Mouse (Mus musculus) intestine, embryonic 16.5 days (tissue): Measurements from ENCODE around the gene Olfr652. TPM values are rescaled to one million over a fixed set of nuclear protein-coding genes. Genes with fewer than 3 reads are reported as not detected.

Experiments
- ATAC-seq: fragments of 200-750 bp; cut with Nextera tagmentation; 2 replicates; pipeline ENCODE4 v1.8.0; 2017; ENCODE audit warnings: moderate TSS enrichment, moderate library complexity
- H3K27ac ChIP-seq: fragments of 300-500 bp; sonication (generic); 2 replicates; pipeline ENCODE4 v1.5.1; 2014; ENCODE audit warnings: mild to moderate bottlenecking, low read length
- H3K27me3 ChIP-seq: fragments of 300-500 bp; sonication (generic); replicated peaks from 2 replicates; pipeline ENCODE4 v1.6.1; 2014; ENCODE audit warnings: low read length, control low read depth, mixed read lengths; ENCODE audit not compliant: control insufficient read depth, insufficient read depth
- H3K36me3 ChIP-seq: fragments of 300-500 bp; sonication (generic); 2 replicates; pipeline ENCODE4 v1.6.1; 2014; ENCODE audit warnings: low read length, control low read depth; ENCODE audit not compliant: control insufficient read depth, insufficient read depth
- H3K4me1 ChIP-seq: fragments of 300-500 bp; sonication (generic); 2 replicates; pipeline ENCODE4 v1.6.1; 2014; ENCODE audit warnings: low read length, control low read depth, mixed read lengths; ENCODE audit not compliant: control insufficient read depth, insufficient read depth
- H3K4me2 ChIP-seq: fragments of 300-500 bp; sonication (generic); 2 replicates; pipeline ENCODE4 v1.6.1; 2014; ENCODE audit warnings: low read depth, low read length, control low read depth
- H3K4me3 ChIP-seq: fragments of 300-500 bp; sonication (generic); 2 replicates; pipeline ENCODE4 v1.5.1; 2014; ENCODE audit warnings: mild to moderate bottlenecking, low read length
- H3K9ac ChIP-seq: fragments of 300-500 bp; sonication (generic); 2 replicates; pipeline ENCODE4 v1.6.1; 2014; ENCODE audit warnings: low read depth, low read length
- H3K9me3 ChIP-seq: fragments of 300-500 bp; sonication (generic); 2 replicates; pipeline ENCODE4 v1.6.1; 2016; ENCODE audit warnings: low read length, control low read depth; ENCODE audit not compliant: control insufficient read depth
- WGBS: fragments of 180-500 bp; shearing (Covaris S2); extraction: QIAGEN DNeasy Blood & Tissue Kit; methylation state at CpG from one replicate; pipeline ENCODE4 v1.1.7; 2014; 5-methylcytosine and 5-hydroxymethylcytosine counted together
- polyA plus RNA-seq: library from polyadenylated mRNA; unstranded; fragments of >200 nt; fragmentation: Nextera tagmentation; extraction: Ambion mirVana; gene quantifications from 2 replicates; pipeline ENCODE4 v1.2.1, GENCODE M21; 2015

The Olfr652 gene
- polyA plus RNA-seq: not detected in 2 replicates

DNA sequence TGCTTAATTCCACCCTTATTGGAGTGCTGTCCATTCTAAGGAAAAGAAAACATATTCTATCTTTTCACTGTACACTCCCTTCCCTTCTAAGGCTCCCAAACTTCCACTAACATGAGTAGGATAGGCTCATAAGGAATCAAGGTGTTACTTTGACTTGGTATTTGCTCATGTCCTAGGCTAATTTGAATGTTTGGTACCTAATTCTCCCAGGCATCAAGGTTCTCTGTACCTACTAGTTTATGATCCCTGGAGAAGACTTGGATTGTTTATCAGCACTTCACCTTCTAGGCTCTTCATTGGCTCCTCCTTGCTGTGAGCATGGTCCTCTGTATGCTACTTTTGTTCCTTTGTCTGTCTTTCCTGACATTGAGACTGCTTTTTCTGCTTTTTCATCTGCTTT, at the start of gene Olfr652:
TSS of gene Olfr652 (plus strand) at position 301 of the 400 bp plus-strand sequence.
- no peak within 1 kb of the TSS for H3K4me2 ChIP-seq
- H3K9me3 ChIP-seq: no peaks in the 10 kb centered on the region
- H3K36me3 ChIP-seq: no peaks in the 10 kb centered on the region
- H3K27me3 ChIP-seq: no peaks in the 10 kb centered on the region
- no peak within 1 kb of the TSS for H3K9ac ChIP-seq
- H3K4me3 ChIP-seq: no peak within 1 kb of the TSS
- H3K27ac ChIP-seq: no peak within 1 kb of the TSS
- ATAC-seq: no peak
- no peaks in the 10 kb centered on the region for H3K4me1 ChIP-seq

DNA sequence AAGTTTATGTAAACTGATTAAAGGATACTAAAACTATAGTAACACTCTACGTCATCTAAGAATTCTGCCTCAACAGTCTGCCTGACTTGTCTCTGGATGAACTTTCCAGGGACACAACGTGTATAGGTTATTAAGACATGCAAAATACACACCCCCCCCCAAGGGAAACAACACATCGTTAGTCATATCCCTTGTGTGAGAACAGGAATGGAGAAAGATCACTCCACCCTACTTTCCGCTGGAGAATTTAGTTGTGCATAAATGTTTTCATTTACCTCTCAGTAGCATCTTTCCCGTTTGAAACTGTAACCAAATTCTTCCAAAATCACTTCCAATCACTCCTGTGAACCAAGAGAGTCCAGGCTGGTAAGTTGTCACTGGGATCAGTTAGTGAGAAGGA, 10.9 kb upstream of the Olfr652 start, which contains the start of gene Olfr651:
TSS of gene Olfr651 (plus strand) at position 301 of the 400 bp plus-strand sequence.
- H3K4me3 ChIP-seq: no peak within 1 kb of the TSS

DNA sequence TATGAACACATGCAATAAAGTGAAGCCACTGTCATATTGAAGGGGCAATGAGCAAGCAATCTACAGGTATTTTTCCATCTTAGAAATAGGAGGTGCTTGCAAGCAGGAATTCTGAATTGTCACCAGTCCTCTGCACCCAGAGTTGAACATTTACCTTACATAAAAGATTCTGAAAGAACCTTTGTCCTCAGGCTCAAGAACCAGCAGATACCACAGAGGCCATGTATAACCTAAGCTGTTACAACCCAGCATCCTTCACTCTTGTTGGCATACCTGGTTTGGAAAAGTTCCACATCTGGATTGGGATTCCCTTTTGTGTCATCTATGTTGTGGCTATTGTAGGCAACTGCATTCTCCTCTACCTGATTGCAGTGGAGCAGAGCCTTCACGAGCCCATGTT, 8.0 kb upstream of the Olfr652 start:
- H3K36me3 ChIP-seq: no peaks in the 10 kb centered on the region
- WGBS: 65% methylated on average over 1 of the region's 1 CpGs
- H3K4me1 ChIP-seq: no peaks in the 10 kb centered on the region
- no peaks in the 10 kb centered on the region for H3K9me3 ChIP-seq
- peak; percentile 74; the same call in 1 of the 2 replicates for ATAC-seq
- no peaks in the 10 kb centered on the region for H3K27me3 ChIP-seq
- no peak overlapping the region for H3K9ac ChIP-seq
- no peak overlapping the region for H3K4me3 ChIP-seq
- no peak overlapping the region for H3K27ac ChIP-seq
- H3K4me2 ChIP-seq: no peak overlapping the region

More for the DNA sequence above, 10.9 kb upstream of the Olfr652 start, which contains the start of gene Olfr651:
- ATAC-seq: no peak
- no peak within 1 kb of the TSS for H3K4me2 ChIP-seq
- no peak within 1 kb of the TSS for H3K27ac ChIP-seq
- 68% methylated on average over 5 of the region's 5 CpGs for WGBS
- H3K9me3 ChIP-seq: no peaks in the 10 kb centered on the region
- no peaks in the 10 kb centered on the region for H3K4me1 ChIP-seq
- H3K36me3 ChIP-seq: no peaks in the 10 kb centered on the region
- no peaks in the 10 kb centered on the region for H3K27me3 ChIP-seq
- H3K9ac ChIP-seq: no peak within 1 kb of the TSS

DNA sequence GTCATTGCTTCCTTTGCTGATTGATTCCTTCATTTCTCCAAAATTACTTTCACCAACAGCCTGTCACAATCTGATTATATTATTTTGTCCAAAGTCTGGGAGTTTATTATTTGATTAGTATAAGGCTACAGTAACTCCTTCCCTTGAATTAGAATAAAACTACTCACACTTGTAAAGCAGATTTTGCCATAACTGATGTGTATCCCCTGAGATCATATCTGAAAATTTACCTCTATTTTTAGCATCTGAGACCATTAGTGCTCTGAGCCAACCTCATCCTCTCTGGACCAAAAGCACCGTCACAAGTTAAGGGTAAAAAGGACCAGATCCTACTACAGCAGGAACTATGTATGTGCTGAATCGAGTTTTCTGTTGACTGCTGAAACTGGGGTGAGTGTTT, 16.3 kb downstream of the Olfr652 start, which contains the start of gene Olfr653:
TSS of gene Olfr653 (plus strand) at position 301 of the 400 bp plus-strand sequence.
- Histone ChIP-seq H3K27me3 (no peaks in the 10 kb centered on the region), H3K4me2 (no peak within 1 kb of the TSS), H3K4me1 (no peaks in the 10 kb centered on the region), H3K27ac (no peak within 1 kb of the TSS), H3K36me3 (no peaks in the 10 kb centered on the region), H3K9ac (no peak within 1 kb of the TSS), H3K9me3 (no peaks in the 10 kb centered on the region), H3K4me3 (no peak within 1 kb of the TSS)
- ATAC-seq: no peak
- 60% methylated on average over 2 of the region's 2 CpGs for WGBS

DNA sequence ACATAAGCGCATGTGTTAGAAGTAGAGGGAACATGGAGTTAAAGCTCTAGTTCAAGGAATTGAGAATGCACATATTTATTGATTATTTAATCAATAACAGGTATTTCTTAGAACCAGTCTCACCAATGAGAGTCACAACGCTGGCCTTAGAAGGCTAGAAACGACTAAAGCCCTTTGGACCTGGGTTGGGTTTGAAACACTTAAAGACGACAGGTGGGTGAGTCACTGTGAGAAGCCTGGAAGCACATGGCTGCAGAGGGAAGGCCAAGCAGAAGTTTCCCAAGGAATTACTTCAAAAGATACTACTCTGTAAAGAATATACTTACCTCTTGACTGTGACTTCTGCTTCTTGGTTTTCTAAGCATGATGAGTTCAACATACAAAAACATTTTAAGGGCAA, 20.1 kb downstream of the Olfr652 start:
- WGBS: 77% methylated on average over 4 of the region's 4 CpGs
- H3K9ac ChIP-seq: no peak overlapping the region
- no peaks in the 10 kb centered on the region for H3K36me3 ChIP-seq
- H3K9me3 ChIP-seq: no peaks in the 10 kb centered on the region
- no peak overlapping the region for H3K27ac ChIP-seq
- no peaks in the 10 kb centered on the region for H3K4me1 ChIP-seq
- no peak overlapping the region for H3K4me2 ChIP-seq
- no peaks in the 10 kb centered on the region for H3K27me3 ChIP-seq
- ATAC-seq: peak; percentile 92
- no peak overlapping the region for H3K4me3 ChIP-seq

DNA sequence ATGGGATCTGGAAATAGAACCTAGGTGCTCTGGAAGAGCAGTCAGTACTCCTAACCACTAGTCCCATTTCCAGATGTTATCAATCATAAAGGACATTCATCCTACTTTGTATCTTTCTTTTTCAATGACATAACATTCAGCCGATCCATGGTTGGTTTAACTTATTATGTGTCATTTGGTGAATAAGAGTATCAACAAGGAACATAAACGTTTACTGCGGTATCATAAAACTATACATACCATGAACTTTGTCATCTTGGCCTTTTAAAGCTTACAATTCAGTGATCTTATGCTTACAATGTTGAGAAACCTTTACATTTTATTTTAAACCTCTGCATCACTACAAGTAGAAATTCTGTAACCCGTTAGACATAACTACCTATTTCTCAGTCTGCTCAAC, 20.7 kb downstream of the Olfr652 start:
- Histone ChIP-seq H3K36me3 (no peaks in the 10 kb centered on the region), H3K9me3 (no peaks in the 10 kb centered on the region), H3K4me2 (no peak overlapping the region), H3K4me1 (no peaks in the 10 kb centered on the region), H3K9ac (no peak overlapping the region), H3K27me3 (no peaks in the 10 kb centered on the region), H3K4me3 (no peak overlapping the region), H3K27ac (no peak overlapping the region)
- peak; percentile 83 for ATAC-seq
- WGBS: 64% methylated on average over 4 of the region's 4 CpGs

DNA sequence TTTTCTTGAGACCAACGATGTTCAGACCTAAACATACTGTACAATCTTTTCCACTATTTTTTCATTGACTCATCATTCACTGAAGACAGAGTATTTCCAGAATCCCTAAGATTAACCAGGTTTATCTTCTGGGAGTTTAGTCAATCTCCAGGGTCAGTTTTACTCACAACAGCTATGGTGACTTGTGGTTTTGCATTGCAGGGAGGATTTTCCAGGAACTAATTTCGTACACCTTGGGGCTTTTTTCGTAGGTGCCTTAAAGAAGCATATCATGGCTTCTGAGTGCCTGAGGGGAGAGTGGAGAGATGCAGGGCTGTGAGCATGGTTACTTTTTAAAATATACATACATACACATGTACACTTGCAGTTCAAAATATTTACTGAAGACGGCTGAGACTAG, 26.0 kb downstream of the Olfr652 start, which contains the start of gene Olfr654:
TSS of gene Olfr654 (plus strand) at position 301 of the 400 bp plus-strand sequence.
- Histone ChIP-seq H3K4me2 (no peak within 1 kb of the TSS), H3K4me1 (no peaks in the 10 kb centered on the region), H3K9ac (no peak within 1 kb of the TSS), H3K9me3 (no peaks in the 10 kb centered on the region), H3K36me3 (no peaks in the 10 kb centered on the region), H3K27me3 (no peaks in the 10 kb centered on the region), H3K4me3 (no peak within 1 kb of the TSS), H3K27ac (no peak within 1 kb of the TSS)
- ATAC-seq: no peak
- 74% methylated on average over 4 of the region's 4 CpGs for whole genome bisulfite sequencing

DNA sequence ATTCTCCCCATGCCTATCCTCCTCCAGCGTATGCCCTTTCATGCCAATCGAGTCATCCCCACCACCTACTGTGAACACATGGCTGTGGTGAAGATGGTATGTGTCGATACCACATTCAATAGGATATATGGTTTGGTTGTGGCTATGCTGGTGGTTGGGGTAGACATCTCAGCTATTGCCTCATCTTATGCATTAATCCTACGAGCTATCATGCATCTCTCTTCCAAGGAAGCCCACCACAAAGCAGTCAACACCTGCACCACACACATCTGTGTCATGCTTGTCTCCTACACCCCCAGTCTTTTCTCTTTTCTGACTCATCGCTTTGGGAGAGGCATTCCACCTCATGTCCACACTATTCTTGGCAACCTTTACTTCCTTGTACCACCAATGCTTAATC, 27.6 kb downstream of the Olfr652 start:
- Histone ChIP-seq H3K4me1 (no peaks in the 10 kb centered on the region), H3K36me3 (no peaks in the 10 kb centered on the region), H3K9ac (no peak overlapping the region), H3K27me3 (no peaks in the 10 kb centered on the region), H3K27ac (no peak overlapping the region), H3K9me3 (no peaks in the 10 kb centered on the region), H3K4me2 (no peak overlapping the region), H3K4me3 (no peak overlapping the region)
- 80% methylated on average over 5 of the region's 5 CpGs for WGBS
- no peak for ATAC-seq

DNA sequence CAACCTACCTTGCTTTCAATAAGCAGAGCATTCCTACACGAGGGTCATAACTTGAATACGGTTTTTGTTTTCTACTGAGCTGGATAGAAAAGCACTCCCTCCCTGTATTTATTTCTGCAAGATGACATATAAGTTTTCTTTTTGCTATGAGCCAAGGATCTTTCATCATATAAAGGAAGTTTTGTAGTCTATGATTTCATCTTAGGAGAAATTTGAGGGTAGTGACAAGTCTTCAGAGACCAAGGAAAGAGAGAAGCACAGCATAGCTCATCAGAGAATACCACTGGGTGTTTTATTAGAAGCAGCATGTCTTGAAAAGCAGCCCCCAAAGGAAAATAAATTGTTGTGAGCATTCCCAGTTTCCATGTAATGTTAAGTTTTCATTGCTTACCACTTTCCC, 41.0 kb downstream of the Olfr652 start, which contains the start of gene Olfr655:
TSS of gene Olfr655 (minus strand) at position 101 of the 400 bp plus-strand sequence.
- WGBS: 82% methylated on average over 2 of the region's 2 CpGs
- ATAC-seq: no peak
- no peak within 1 kb of the TSS for H3K9ac ChIP-seq
- H3K9me3 ChIP-seq: no peaks in the 10 kb centered on the region
- no peak within 1 kb of the TSS for H3K4me2 ChIP-seq
- H3K4me1 ChIP-seq: no peaks in the 10 kb centered on the region
- H3K4me3 ChIP-seq: no peak within 1 kb of the TSS
- H3K27ac ChIP-seq: no peak within 1 kb of the TSS
- no peaks in the 10 kb centered on the region for H3K36me3 ChIP-seq
- H3K27me3 ChIP-seq: no peaks in the 10 kb centered on the region

DNA sequence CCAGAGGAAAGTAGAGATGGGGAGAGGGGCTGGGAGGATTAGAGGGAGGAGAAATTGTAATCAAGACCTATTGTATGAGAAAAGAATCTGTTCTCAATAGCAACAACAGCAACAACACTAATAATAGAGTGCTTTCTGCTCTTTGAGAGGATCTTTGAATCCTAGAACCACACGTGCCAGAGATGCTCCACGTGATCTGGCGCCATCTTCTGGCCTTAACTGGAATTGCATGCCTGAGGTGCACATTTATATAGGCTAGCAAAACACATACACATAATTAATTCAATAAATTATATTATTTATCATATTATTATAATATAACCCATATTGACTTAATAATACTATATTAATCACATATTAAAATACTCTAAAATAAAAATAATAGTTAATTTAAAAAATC, 42.5 kb downstream of the Olfr652 start:
- no peak for ATAC-seq
- Histone ChIP-seq H3K27me3 (no peaks in the 10 kb centered on the region), H3K27ac (no peak overlapping the region), H3K4me3 (no peak overlapping the region), H3K36me3 (no peaks in the 10 kb centered on the region), H3K4me2 (no peak overlapping the region), H3K9ac (no peak overlapping the region), H3K4me1 (no peaks in the 10 kb centered on the region), H3K9me3 (no peaks in the 10 kb centered on the region)
- 2% methylated on average over 3 of the region's 3 CpGs for WGBS
